Mouse (Mus musculus): ENCODE measurements around the gene Abi2. TPM values are rescaled to one million over a fixed set of nuclear protein-coding genes. Genes with fewer than 3 reads are reported as not detected.
"Not testable (repeated sequence)": the region's sequence is repeated elsewhere in the genome, so short reads cannot be mapped to it uniquely, and the experiment has no call there.

Abi2 gene
- 100 to 1,000 TPM; 446 to 466 TPM for total RNA-seq (2021)
- long read RNA-seq, experiment 1, full-length matches to known transcripts, result 5 of 130 reads
- long read RNA-seq, experiment 1, partial matches to known transcripts, result 31 of 130 reads
- long read RNA-seq, experiment 1, other reads (novel, unspliced or antisense), result 94 of 130 reads
- long read RNA-seq, experiment 2, full-length matches to known transcripts, result 9 of 115 reads
- long read RNA-seq, experiment 2, partial matches to known transcripts, result 20 of 115 reads
- long read RNA-seq, experiment 2, other reads (novel, unspliced or antisense), result 86 of 115 reads

DNA sequence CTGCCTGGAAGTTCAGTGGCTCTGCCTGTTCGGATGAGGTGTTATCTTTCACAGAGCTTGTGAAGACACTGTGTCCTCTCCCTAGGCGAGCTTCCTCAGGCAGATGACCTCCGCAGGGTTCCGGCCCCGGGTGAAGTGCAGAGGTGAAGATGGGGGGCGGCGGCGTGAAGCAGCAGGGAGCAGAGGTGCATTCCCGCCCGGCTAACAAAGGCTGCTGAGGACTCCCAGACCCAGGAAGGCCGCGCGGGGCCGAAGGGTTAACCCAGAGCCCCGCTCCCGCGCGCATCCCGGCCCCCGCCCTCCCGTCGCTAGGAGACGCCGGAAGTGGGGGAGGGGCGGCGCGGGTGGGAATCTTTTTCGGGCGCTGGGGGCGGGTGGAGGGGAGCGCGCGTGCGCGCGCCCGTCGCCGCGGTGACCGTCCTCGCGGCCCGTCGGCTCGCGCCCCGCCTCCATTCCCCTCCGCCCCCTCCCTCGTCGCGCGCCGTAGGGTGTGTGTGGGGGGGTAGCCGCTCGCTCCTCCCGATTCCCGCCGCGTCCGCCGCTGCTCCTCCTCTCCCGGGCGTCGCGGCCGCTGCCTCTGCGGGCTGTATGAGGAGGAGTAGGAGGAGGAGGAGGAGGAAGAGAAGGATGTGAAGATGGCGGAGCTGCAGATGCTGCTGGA is at the start of gene Abi2:
Gene Abi2 (plus strand): TSS at position 452 of the 661 bp plus-strand sequence.
- peak; percentile 93 to 94 for DNase-seq (ENCODE audit: low spot score in 2 of 2)
- intact Hi-C loops (cut with DNase I), result loop anchor here (2.0 to 5.0 kb wide), 2 partner anchors 66 to 453 kb away; partner anchors contain the start of gene Cyp20a1

DNA sequence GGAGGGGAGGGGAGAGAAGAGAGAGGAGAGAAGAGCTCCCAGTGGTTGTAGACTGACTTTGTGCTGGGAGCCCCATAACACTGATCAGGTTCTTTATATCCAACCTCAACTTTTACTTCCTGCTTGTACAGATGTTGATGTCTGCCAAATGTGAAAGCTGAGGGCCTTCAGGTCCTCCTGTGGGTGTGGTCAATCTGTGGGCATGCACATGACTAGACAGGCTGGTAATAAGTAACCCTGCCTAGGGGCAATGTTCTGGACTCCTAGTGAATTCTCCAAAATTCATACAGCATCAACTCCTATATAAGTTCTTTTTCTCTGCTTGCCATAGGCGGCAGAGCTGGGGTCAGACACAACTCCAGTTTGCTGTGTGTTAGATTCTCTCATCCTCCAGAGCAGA is 47.8 kb upstream of the Abi2 start:
- DNase-seq (ENCODE audit: low spot score in 2 of 2), result no peak
- intact Hi-C loops (cut with DNase I), result no loop called here

DNA sequence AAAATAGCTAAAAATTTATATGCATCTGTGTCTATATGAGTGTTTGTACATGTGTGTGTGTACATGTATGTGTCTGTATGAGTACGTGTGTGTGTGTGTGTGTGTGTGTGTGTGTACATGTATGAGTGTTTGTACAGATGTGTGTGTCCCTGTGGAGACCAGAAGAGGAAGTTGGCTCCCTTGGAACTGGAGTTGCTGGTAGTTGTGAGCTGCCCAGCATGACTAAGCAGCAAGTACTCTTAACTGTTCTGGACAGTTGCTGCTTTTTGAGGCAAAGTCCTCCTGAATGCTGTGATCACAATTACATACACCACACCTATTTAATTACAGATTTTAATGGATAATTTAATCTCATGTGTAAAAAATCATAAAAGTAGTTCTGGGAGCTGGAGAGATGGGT is 32.9 kb upstream of the Abi2 start:
- intact Hi-C loops (cut with DNase I), result no loop called here
- no peak for DNase-seq (ENCODE audit: low spot score in 2 of 2)

DNA sequence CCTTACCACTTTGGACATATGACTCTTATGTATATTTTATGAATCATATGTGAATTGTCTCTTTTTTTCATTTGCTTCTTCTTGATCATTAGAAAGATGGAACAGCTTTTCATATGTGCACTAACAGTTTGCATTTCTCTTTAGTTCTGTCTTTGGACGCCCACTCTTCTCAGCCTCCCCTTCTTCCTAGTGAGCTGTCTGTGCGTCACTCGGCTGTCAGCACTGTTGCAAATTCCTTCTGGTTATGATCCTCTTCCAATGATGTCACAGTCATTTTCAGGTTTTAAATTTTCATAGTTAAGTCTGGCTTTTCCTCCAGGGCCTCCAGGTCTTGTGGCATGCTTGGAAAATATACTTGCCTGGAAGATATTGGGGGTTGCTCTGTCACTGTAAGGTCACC is 27.5 kb upstream of the Abi2 start:
- intact Hi-C loops (cut with DNase I), result no loop called here
- DNase-seq (ENCODE audit: low spot score in 2 of 2), result peak in 1 of 2 experiments; percentile 20

DNA sequence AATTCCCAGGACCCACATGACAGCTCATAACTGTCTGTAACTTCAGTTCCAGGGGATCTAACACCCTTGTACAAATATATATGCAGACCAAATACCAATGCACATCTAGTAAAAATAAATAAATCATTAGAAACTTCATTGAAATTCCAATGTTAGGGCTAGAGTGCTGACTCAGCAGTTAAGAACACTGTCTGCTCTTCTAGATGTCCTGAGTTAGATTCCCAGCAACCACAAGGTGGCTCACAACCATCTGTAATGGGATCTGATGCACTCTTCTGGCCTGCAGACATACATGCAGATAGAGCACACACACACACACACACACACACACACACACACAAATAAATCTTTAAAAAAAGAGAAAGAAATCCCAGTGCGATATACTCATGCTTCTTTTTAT is 4.6 kb upstream of the Abi2 start:
- intact Hi-C loops (cut with DNase I), result loop anchor here (5.0 kb wide), 1 partner anchor 457 kb away; no protein-coding TSS in a partner anchor
- no peak for DNase-seq (ENCODE audit: low spot score in 2 of 2)

DNA sequence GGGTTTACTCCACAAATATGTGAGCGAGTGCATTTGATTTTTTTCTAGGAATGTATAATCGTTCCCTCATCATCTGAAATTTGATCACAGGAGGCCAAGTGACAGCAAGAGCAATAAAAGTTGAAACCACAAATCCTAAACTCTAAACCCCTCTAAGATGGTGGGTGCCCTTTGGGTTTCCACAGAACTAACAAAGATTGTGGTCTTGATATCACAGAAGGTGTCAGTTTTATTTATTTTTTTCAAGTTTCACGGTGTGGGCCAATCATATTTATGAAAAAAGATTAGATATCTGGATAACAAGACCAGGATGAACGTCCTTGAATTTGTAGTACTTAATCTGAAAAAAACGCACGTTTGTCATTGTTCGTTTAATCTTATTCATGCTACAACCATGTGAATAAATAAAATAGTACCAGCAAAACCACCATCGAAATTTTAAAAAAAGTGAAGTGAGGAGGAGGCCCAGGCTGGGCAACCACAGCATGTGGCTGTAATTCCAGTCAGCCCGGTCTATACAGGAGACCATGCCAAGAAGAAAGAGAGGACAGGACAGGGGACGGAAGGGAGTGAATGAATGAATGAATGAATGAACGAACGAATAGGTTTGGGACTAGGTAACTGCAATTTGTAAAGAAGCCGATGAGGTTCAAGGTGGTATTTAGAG is 785 bp upstream of the Abi2 start:
- intact Hi-C loops (cut with DNase I), result loop anchor here (2.0 to 5.0 kb wide), 2 partner anchors 66 to 454 kb away; partner anchors contain the start of gene Cyp20a1
- no peak for DNase-seq (ENCODE audit: low spot score in 2 of 2)

DNA sequence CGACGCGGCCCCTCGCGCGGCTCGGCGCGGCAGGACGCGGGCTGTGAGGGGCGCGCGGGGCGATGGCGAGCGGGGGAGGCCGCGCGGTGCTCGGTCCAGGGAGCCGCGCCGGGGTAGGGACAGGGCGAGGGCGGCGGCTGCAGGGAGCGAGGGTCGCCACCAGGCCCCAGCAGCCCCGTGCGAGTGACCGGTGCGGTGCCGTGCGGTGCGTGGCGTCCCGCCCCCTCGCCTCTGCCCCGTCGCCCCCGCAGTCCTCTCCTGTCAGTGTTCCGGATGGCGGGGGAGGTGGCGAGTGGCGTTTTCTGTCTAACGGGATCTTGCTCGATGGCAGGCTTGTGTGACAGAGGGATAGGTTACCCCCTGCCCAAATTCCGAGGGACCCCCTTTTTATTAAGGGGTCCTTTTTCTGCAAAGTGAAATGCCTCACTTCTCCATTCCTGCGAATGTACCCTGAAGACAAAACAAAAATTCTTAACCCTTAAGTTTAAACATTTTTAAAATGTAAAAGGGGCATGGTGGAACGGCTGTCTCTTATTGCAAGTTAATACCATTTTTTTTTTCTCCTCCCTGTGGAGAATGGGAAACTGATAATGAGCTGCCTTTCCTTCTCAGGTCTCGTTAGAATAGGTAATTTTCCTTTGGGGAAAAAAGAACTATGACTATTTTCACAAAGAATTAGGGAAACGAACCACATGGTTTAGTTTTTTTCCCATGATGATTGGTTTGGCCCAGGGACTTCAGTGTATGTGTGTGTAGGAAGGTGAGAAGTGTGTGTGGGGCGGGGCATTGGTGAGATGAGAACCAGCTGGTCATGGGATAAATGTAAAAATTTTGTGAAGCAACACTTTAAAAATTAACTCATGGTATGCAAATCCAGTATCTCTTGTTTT is 754 bp downstream of the Abi2 start:
- intact Hi-C loops (cut with DNase I), result loop anchor here (2.0 to 5.0 kb wide), 2 partner anchors 67 to 452 kb away; partner anchors contain the start of gene Cyp20a1

DNA sequence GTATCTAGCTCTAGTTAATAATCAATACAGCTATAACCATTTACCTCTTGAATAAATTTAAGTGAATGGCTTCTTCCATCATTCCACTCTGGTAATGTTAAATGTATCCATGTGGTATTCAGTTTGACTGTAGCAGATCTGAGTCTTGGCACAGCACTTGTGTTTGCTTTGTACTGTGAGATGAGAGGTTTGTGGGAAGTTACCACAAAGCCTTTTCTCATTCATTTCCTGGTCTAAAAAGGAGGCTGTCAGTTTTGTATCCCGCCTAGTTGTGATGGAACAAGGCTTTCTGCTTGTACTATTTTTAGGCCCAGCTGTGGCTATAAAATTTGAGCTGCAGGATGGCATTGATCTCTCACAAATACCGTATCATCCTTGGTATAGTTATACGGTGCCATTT is 7.3 kb downstream of the Abi2 start:
- intact Hi-C loops (cut with DNase I), result no loop called here
- no peak for DNase-seq (ENCODE audit: low spot score in 2 of 2)

More for the DNA sequence above, 754 bp downstream of the Abi2 start:
- peak; percentile 54 to 77 for DNase-seq (ENCODE audit: low spot score in 2 of 2)

DNA sequence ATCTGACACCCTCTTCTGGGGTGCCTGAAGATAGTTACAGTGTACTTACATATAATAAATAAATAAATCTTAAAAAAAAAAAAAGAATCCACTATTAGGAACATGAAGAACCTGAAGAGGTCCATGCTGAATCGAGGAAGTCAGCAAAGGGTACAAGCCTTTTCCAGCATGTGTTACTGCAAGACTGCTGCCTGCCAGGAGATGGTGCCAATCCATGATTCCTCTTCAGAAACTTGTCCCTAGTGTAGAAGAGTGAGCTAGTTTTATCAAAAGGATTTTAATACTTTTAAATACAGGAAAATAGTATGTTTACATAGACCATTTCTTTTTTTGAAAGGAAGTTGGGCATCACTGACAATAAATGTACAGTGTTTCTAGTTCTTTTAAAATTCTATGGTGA is 14.5 kb downstream of the Abi2 start:
- DNase-seq (ENCODE audit: low spot score in 2 of 2), result no peak
- intact Hi-C loops (cut with DNase I), result no loop called here

DNA sequence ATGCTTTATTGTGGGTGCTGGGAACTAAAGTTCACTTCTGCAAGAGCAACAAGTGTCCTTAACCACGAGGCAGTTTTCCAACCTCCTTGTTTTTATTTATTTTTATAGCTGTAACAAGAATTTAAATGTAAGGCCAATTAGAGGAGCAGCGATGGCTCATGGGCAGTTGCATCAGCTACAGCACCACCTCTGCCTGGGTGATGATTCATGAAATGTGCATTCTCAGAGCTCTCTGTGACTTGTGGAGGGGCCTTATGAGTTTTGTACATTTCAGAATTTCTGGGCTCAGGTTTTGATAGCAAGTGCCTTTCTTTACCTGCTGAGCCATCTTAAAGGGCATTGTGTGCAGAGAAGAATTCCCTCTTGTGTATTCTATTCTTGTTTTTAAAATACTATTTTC is 18.9 kb downstream of the Abi2 start:
- DNase-seq (ENCODE audit: low spot score in 2 of 2), result no peak
- intact Hi-C loops (cut with DNase I), result no loop called here

DNA sequence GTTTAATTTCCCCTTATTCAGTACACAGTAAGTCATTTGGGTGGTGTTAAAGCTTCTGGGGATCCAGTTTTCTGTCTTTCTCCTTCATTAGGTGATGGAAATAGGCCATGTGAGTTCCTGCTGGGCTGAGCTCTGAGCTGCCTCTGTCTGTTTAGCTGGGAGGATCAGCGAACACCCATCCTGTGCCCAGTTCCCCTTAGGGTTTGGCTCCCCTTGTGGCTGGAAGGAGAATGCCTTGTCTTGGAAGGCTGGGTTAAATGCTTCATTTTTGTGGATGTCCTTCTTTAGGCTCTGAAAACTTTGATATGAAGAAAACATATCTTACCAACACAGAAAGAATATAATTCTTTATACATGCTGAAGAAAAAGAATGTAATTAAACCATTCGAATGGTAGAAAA is 19.5 kb downstream of the Abi2 start:
- intact Hi-C loops (cut with DNase I), result no loop called here
- no peak for DNase-seq (ENCODE audit: low spot score in 2 of 2)

DNA sequence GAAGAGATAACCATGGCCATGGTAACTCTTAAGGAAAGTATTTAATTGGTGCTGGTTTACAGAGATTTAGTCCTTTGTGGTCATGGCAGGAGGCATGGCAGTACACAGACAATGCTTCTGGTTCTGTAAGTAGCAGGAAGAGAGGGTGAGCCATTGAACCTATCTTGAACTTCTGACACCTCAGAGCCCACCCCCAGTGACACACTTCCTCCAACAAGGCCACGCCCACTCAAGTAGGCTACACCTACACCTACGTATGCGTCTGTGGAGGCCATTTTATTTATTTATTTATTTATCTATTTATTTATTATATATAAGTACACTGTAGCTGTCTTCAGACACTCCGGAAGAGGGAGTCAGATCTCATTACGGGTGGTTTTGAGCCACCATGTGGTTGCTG is 22.1 kb downstream of the Abi2 start:
- intact Hi-C loops (cut with DNase I), result no loop called here
- DNase-seq (ENCODE audit: low spot score in 2 of 2), result no peak

DNA sequence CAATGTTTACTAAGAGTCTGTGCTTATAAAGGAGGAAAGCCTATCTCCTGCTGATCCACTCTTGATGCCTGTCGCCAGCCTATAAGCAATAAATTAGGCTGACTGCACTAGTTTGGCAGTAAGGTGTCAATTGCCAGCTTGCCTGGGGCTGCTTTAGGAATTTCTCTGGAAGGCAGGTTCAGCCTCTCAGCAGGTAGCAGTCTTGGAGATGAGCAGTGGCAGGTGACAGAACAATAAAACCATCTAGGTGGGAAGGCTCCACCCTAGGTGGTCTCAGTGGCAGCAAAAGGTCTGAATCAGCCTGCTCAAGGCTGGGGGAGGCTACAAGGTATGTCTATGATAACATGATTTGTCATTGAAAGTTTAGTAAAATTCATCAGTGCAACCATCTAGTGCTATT is 23.1 kb downstream of the Abi2 start:
- intact Hi-C loops (cut with DNase I), result no loop called here
- no peak for DNase-seq (ENCODE audit: low spot score in 2 of 2)

DNA sequence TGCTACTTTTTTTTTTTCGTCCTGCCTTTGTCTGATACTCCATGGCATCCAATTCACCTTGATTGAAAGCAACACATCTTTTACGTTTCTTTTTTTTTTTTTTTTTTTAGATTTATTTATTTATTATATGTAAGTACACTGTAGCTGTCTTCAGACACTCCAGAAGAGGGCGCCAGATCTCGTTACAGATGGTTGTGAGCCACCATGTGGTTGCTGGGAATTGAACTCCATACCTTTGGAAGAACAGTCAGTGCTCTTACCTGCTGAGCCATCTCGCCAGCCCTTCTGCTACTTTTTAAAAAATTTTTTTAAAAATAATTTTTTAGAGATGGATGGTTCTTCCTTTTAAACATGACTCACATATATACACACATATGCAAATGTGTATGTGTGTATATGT is 32.0 kb downstream of the Abi2 start:
- DNase-seq (ENCODE audit: low spot score in 2 of 2); intact Hi-C loops (cut with DNase I): not testable (repeated sequence)

DNA sequence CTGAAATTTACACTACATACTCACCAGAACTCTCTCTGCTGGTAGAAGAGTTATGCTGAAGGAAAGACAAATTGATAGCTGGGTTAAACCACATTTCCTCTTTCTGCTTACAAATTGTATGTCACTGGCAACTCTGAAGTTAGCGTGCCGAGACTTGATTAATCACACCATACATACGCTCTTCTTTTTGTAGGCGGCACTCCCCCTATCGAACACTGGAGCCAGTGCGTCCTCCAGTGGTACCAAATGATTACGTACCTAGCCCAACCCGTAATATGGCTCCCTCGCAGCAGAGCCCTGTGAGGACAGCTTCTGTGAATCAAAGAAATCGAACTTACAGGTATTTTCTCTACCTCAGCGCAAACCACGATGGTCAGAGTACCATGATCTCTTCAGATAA is 37.6 kb downstream of the Abi2 start:
- DNase-seq (ENCODE audit: low spot score in 2 of 2), result no peak
- intact Hi-C loops (cut with DNase I), result no loop called here

DNA sequence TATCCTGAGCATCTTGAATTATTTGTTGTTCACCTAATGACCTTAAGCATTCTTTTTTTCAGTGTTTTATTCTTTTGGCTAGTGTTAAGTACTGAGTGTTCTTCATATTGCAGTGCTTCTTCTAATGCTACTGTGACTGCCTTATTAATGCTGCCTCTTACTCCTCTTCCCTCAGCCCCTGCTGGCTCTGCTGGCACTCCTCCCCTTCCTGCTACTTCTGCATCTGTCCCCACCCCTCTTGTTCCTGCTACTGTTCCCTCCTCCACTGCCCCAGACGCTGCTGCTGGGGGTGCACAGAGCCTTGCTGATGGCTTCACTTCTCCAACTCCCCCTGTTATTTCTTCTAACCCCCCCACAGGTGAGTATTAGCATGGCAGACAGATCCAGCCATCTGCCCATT is 40.5 kb downstream of the Abi2 start:
- intact Hi-C loops (cut with DNase I), result no loop called here

DNA sequence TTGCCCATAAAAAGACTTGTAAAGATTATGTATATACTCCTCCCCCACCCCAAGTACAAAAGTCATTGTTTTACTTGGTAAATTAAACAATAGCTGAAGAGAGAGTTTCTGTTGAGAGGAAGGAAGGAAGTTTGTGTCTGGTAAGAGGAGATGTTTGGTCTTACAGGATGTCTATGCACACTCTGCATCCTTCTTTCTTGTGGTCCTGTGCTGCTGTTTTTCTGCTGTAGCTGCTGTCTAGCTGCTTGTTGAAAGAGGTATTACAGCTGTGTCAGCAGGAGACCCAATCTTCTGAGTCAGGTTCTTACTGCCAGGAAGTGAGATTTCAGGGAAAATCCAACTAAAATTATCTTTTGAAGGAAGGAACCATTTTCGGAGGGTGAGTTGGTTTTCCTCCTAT is 51.2 kb downstream of the Abi2 start:
- no peak for DNase-seq (ENCODE audit: low spot score in 2 of 2)
- intact Hi-C loops (cut with DNase I), result no loop called here

More for the DNA sequence above, 40.5 kb downstream of the Abi2 start:
- no peak for DNase-seq (ENCODE audit: low spot score in 2 of 2)

DNA sequence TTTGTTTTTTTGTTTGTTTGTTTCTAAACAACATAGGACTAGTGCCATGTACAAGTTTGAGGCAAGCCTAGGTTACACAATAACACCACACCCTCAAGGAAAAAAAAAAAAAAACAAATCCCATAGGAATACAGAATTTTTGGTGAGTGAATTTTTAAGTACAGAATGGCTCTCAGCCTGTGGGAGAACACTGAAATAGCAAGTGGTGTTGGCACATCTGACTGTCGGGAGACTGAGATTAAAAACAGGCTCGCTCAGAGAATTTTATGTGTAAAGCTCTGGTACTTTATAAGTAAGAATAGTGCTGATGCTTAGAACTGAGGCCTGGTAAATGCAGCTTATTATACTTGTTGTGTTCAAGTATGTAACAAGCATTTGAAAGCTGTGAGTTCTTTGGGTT is 60.1 kb downstream of the Abi2 start:
- DNase-seq (ENCODE audit: low spot score in 2 of 2), result no peak
- intact Hi-C loops (cut with DNase I), result no loop called here

DNA sequence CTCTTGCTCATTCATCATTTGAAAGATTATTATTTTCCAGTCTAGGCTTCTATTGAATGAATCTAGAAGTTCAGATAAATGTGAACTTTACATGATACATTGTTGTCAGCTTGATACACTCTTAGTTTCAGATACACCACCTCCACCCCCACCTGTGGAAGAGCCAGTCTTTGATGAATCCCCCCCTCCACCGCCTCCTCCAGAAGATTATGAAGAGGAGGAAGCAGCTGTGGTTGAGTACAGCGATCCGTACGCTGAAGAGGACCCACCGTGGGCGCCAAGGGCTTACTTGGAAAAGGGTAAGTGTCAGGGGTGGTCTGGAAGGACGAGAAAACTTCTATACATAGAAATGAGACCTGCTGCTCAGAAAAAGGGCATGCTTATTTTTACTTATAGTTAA is 61.1 kb downstream of the Abi2 start:
- intact Hi-C loops (cut with DNase I), result loop anchor here (10.0 kb wide), 1 partner anchor 394 kb away; no protein-coding TSS in a partner anchor
- DNase-seq (ENCODE audit: low spot score in 2 of 2), result no peak

Data from left cerebral cortex, postnatal 14 days (tissue).